In the genomic region with DNA sequence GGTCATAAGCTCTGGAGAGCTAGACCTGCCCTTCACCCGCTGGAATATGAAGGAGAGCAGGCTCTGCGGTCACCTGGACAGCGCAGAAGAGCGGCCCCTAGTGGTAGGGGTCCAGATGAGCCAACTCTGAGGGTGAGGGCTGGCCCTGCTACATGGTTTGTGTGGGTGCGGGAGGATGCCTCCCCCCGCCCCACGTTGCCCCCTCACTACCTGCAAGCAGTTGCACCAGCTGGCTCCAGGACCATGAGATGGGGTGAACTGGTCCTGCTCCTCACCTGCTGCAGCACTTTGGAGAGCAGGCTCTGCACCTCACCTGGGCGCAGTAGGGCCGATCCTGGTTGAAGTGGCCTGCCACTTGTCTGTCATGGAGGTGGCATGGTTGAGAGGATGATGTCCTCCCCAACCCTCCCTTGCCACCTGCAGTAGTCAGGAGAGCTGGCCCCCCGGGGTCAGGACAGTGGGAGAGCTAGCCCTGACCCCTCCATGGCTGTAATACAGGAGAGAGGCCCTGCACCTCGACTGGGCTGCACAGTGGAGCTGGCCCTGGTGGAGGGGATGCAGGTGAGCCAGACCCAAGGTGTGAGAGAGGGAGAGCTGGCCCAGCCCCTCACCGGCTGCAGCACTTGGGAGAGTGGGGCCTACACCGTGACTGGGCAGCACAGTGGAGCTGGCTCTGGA, we compare ENCODE assay signal across 8 mouse cellular contexts. TPM values are rescaled to one million over a fixed set of nuclear protein-coding genes. Genes with fewer than 3 reads are reported as not detected.
DNase-seq lines count a peak whose midpoint lies in the region; ATAC-seq and TF ChIP-seq lines count a peak whose summit lies in the region.

No protein-coding gene starts in this region.

- H3K4me3 ChIP-seq in layer of hippocampus, adult 2 months, result no peak overlapping the region
- H3K4me3 ChIP-seq in heart, embryonic 11.5 days (ENCODE audit: low read depth, low read length), result 0 out of 2 replicates have a peak overlapping the region, but pooled peaks have one; percentile 12
- peak overlapping the region; percentile 17 for H3K4me3 ChIP-seq in kidney, embryonic 15.5 days (replicated peaks)

- peak overlapping the region; percentile 45 for H3K4me2 ChIP-seq in heart, embryonic 11.5 days
- H3K4me2 ChIP-seq in kidney, embryonic 15.5 days, result peak overlapping the region; percentile 51

- ATAC-seq in heart, embryonic 11.5 days (replicated peaks; ENCODE audit: insufficient number of reproducible peaks, low FRiP score, low TSS enrichment), result 0 out of 2 replicates have a peak, but pooled peaks have one; percentile 26
- ATAC-seq in kidney, embryonic 15.5 days (replicated peaks; ENCODE audit: low FRiP score), result 0 out of 2 replicates have a peak, but pooled peaks have one; percentile 15
- peak; percentile 73 for ATAC-seq in megakaryocyte, adult 5-6 weeks (ENCODE audit: poor library complexity, severe bottlenecking)

- peak overlapping the region; percentile 58 for H3K27ac ChIP-seq in layer of hippocampus, adult 2 months
- no peak overlapping the region for H3K27ac ChIP-seq in heart, embryonic 11.5 days (ENCODE audit: low read depth, low read length)
- H3K27ac ChIP-seq in kidney, embryonic 15.5 days, result no peak overlapping the region

- peak; percentile 86 for TF ChIP-seq CTCF in layer of hippocampus, adult 2 months (conservative IDR thresholded peaks at IDR 0.05)

- no peaks in the 10 kb centered on the region for H3K36me3 ChIP-seq in heart, embryonic 11.5 days (ENCODE audit: control insufficient read depth, insufficient read depth, low read length)
- H3K36me3 ChIP-seq in kidney, embryonic 15.5 days, result no peaks in the 10 kb centered on the region

- no peak overlapping the region for H3K9ac ChIP-seq in heart, embryonic 11.5 days (ENCODE audit: low read depth, low read length)
- H3K9ac ChIP-seq in kidney, embryonic 15.5 days, result no peak overlapping the region

- no peaks in the 10 kb centered on the region for H3K27me3 ChIP-seq in heart, embryonic 11.5 days (ENCODE audit: control insufficient read depth, insufficient read depth, low read length)
- peaks cover 6% of the 10 kb centered on the region; the same call in 1 of the 2 replicates for H3K27me3 ChIP-seq in kidney, embryonic 15.5 days

- DNase-seq in layer of hippocampus, adult 2 months (ENCODE audit: low spot score in 2 of 2), result no peak
- no peak for DNase-seq in layer of hippocampus, adult 8-10 months (ENCODE audit: low spot score in 2 of 2)
- peak; percentile 41 for DNase-seq in brain, adult 2 months (ENCODE audit: low read depth, low spot score)
- DNase-seq in thymus, postnatal 25 days, result peak; percentile 32
- DNase-seq in layer of hippocampus, postnatal 14 days (ENCODE audit: low spot score in 2 of 2), result no peak

- H3K4me1 ChIP-seq in heart, embryonic 11.5 days (ENCODE audit: control insufficient read depth, insufficient read depth, low read length), result no peaks in the 10 kb centered on the region
- H3K4me1 ChIP-seq in kidney, embryonic 15.5 days, result peaks cover 4% of the 10 kb centered on the region; the same call in 1 of the 2 replicates

- WGBS in heart, embryonic 11.5 days (ENCODE audit: insufficient replicate concordance), result 39% methylated on average over 13 of the region's 13 CpGs
- WGBS in kidney, embryonic 15.5 days, result 49% methylated on average over 13 of the region's 13 CpGs

- no peaks in the 10 kb centered on the region for H3K9me3 ChIP-seq in heart, embryonic 11.5 days (replicated peaks; ENCODE audit: control insufficient read depth, low read length)
- H3K9me3 ChIP-seq in kidney, embryonic 15.5 days (replicated peaks), result no peaks in the 10 kb centered on the region

RNA-seq across cellular contexts. Expression of a gene that starts 29.1 kb away (rescaled TPM):
- total RNA-seq in layer of hippocampus, adult 2 months (2021), result 10 to 100 TPM; 81.4 to 86.7 TPM
- 10 to 100 TPM; 63.6 to 77.0 (median 69.9) TPM for total RNA-seq in layer of hippocampus, adult 8-10 months (2022)
- polyA plus RNA-seq in heart, embryonic 11.5 days (2014; fragmentation: Nextera tagmentation; extraction: Ambion mirVana), result 0.13 and 0.23 TPM in 2 replicates
- polyA plus RNA-seq in kidney, embryonic 15.5 days (2015; fragmentation: Nextera tagmentation; extraction: Ambion mirVana), result 0.78 and 0.91 TPM in 2 replicates
- total RNA-seq in megakaryocyte, adult 5-6 weeks (2015), result 0.25 TPM in 1 of 2 replicates, not detected in the other
- not detected in 2 replicates for total RNA-seq in megakaryocyte, adult 5-6 weeks (2017)
- total RNA-seq in layer of hippocampus, postnatal 14 days (2021), result 10 to 100 TPM; 82.8 to 89.6 TPM

Comparison
In these comparisons a context has a peak if more than half of its experiments do, and no peak if none do; other contexts are left out.
1. DNase-seq: peak in brain, adult 2 months (single experiment) and thymus, postnatal 25 days (single experiment); none in layer of hippocampus, adult 2 months (0 of 2), layer of hippocampus, adult 8-10 months (0 of 2) and layer of hippocampus, postnatal 14 days (0 of 2).
2. ATAC-seq: peak in every context shown above with its lines; median percentile 73 in megakaryocyte, adult 5-6 weeks; 26 in heart, embryonic 11.5 days; 15 in kidney, embryonic 15.5 days.
3. RNA of a gene that starts 29.1 kb away (total RNA-seq): 82.8 to 89.6 TPM in layer of hippocampus, postnatal 14 days, 81.4 to 86.7 TPM in layer of hippocampus, adult 2 months and 63.6 to 77.0 TPM in layer of hippocampus, adult 8-10 months; 0.25 TPM in megakaryocyte, adult 5-6 weeks; every median in the first group is over 10 times any median in the second.